Mouse (Mus musculus) embryonic fibroblast, embryonic 13.5 days (primary cell): Measurements from ENCODE around the gene Map3k20.

ENCODE experiments used
- CTCF ChIP-seq: IDR thresholded peaks from 2 replicates; pipeline ENCODE4 v1.5.1; 2011; ENCODE audit warnings: mild to moderate bottlenecking, control low read depth, low read length, moderate library complexity, borderline replicate concordance; ENCODE audit not compliant: insufficient read depth
- POLR2A ChIP-seq: IDR thresholded peaks from 2 replicates; pipeline ENCODE4 v1.6.1; 2011; ENCODE audit warnings: low read depth, mild to moderate bottlenecking, control low read depth, low read length, moderate library complexity

DNA sequence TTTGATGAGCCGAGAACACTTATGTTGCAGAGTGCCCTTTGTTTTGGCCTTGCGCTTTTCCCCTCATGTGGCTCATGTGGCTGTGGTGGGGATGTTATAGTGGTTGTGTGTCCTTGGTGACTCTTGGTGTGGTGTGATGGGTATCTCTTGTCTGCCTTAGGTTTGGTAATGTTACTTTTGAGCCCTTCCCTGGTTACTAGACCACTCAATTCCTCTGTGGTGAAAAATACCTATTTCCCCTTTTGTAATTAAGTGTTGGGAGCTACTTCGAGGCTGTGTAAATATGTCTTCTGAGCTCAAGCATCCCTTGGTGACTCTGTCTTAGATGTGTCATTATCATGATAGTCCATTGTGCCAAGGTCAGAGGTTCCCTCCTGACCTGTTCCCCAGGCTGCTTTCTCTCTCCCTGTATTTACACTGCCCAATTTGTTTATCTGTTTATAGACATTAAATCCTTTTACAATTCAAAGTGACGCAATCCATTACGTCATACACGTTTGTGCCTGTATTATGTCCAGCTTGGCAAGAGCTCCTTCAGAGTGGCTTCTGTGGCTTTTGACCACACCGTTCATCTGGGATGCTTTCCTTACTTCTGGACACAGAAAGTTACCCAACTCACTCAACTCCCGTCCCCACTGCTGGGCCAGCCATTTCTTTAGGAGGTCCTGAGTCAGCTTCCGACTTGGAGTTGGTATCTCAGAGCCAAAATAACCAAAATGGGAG, 15.9 kb downstream of the Map3k20 start:
- TF ChIP-seq CTCF (no peak), POLR2A (no peak)
